Mouse (Mus musculus): ENCODE results near the gene Ntrk3.

Ntrk3 gene

DNA sequence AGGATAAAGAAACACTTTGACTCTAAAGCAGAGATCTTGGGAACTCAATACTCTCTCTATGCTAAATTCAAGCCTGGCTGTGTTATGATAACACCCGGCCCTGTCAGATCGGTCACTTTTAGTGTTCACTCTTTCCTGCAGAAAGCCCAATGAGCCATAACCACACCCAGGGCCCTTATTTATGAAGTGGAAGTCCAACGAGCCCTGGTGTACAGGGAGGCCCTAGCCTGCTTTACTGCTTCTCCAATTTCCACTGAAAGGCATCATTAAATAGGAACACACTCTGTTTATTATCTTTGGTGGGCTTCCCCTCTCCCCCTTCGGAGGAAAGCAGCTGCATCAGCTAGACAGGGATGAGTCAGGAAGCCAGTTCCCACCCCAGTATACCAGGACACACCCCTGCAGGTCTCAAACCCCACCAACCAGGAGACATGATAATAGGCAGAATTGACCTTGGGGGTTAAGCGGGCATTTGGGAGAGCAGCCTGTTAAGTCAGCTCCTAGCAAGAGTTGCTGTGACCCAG, 489.6 kb downstream of the Ntrk3 start:
- Histone ChIP-seq H3K36me3 (ENCODE audit: control insufficient read depth, insufficient read depth, low read length, poor library complexity, severe bottlenecking) (no peaks in the 10 kb centered on the region), H3K27me3 (ENCODE audit: control insufficient read depth, insufficient read depth, low read length, poor library complexity, severe bottlenecking) (no peaks in the 10 kb centered on the region)
- no peak for DNase-seq (ENCODE audit: low read depth, low spot score)

DNA sequence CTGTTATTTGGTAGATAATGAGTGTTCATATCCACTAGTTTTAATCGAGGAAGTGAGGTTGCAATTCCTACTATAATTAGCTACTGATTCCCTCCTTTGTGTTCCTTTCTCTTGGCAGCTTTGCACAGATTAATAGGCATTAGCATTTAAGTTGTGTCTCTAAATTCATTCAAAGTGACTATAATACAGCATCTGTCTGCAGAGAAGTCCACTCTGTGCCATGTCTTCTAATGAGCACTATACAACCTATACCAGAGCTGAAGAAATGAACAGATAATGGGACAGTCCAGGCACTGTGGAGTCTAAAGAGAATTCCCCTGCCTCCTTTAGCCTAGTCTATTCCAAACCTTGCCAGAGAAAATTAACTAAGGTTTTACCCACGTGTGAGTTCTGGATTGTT, 498.8 kb downstream of the Ntrk3 start:
- no peak for DNase-seq (ENCODE audit: low read depth, low spot score)
- Histone ChIP-seq H3K36me3 (ENCODE audit: control insufficient read depth, insufficient read depth, low read length, poor library complexity, severe bottlenecking) (no peaks in the 10 kb centered on the region), H3K27me3 (ENCODE audit: control insufficient read depth, insufficient read depth, low read length, poor library complexity, severe bottlenecking) (no peaks in the 10 kb centered on the region)

DNA sequence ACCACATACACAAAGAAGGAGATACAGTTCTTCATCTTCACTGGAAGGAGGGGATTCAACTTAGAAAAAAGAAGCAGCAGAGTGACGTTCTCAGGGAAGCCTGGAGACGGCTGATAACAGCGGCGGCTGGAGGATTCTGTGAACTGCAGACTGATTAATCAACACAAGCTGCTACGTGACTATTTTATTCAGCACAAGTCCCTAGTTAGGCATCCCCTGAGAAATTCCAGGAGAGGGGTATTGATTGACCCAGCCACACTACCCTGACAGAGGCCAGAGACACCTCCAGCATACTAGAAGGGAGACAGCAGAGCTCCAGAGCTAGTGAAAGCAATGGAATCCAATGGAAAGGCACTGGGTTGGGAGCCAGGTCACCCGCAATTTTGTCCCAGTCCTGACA, 516.1 kb downstream of the Ntrk3 start:
- DNase-seq (ENCODE audit: low read depth, low spot score), result no peak
- Histone ChIP-seq H3K27me3 (ENCODE audit: control insufficient read depth, insufficient read depth, low read length, poor library complexity, severe bottlenecking) (no peaks in the 10 kb centered on the region), H3K36me3 (ENCODE audit: control insufficient read depth, insufficient read depth, low read length, poor library complexity, severe bottlenecking) (no peaks in the 10 kb centered on the region)

DNA sequence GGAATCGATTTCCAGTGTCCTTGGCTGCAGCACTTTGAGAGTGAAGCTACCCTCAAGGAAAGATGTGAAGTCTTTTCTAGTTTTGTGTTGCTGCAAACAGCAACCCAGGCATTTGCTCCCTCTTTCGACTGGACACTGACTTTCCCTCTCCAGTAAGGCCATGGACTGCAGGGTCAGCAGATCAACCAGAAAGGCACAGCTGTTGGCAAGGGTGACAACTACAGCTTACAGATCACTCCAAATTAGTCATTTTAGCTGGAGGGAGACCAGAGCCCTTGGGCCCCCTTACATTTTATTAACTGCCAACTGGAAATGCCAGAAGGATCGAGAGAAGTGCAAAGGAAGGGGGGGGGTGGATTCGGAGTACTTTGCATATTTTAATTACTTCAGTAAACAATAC, 516.9 kb downstream of the Ntrk3 start:
- Histone ChIP-seq H3K36me3 (ENCODE audit: control insufficient read depth, insufficient read depth, low read length, poor library complexity, severe bottlenecking) (no peaks in the 10 kb centered on the region), H3K27me3 (ENCODE audit: control insufficient read depth, insufficient read depth, low read length, poor library complexity, severe bottlenecking) (no peaks in the 10 kb centered on the region)
- no peak for DNase-seq (ENCODE audit: low read depth, low spot score)

DNA sequence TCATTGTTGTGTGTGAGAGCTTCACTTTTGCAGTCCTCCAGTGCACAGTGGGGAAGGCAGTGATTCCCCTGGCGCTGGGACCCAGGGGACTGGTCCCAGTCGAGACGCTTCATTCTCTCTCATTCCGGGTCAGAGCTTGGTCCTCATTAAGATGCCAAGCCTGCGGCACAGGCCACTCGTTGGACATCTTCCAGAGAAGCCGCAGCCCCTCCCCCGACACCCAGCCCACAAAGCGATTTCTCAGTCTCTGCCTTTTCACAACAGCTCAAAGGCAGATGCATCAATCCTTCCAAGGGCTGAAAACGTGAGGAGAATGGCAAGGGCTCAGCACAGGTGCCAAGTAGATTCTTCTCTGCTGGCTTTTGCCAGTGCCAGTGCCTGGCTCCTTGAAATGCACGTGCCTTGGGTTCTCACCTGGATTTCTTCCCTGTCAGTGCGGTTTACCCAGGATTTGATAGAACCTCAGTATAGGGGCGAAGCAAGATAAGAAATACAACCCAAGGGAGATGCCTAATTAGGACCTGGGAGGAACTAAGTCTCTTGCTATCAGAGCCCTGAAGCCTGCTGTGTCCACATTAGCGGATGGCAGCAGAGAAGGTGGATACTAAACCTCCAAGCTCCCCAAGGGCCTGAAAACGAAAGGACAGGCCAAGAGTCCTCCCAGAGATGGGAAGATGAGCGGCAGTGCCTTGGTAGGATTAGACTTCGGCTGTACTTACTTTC, 546.7 kb downstream of the Ntrk3 start:
- no peaks in the 10 kb centered on the region for H3K36me3 ChIP-seq (ENCODE audit: control insufficient read depth, insufficient read depth, low read length, poor library complexity, severe bottlenecking)

DNA sequence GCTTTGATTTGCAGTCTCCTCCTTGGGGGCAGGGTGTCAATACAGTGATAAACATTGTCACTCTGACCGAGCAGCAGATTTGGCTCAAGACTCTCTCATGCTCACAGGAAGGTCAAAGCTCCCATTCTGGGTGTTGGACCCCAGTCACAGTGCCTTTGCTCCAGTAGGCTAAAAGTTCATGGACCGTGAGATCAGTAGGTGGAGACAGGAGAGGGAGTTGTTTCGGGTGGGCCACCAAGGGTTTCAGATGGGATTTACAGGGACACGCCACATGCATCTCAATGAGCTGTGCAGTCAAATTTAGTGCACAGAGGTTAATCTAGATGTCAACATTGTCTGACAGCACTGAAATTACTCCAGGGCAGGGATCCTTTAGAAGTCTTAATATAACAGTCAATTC, 552.2 kb downstream of the Ntrk3 start:
- H3K27me3 ChIP-seq (ENCODE audit: control insufficient read depth, insufficient read depth, low read length, poor library complexity, severe bottlenecking), result no peaks in the 10 kb centered on the region
- no peaks in the 10 kb centered on the region for H3K36me3 ChIP-seq (ENCODE audit: control insufficient read depth, insufficient read depth, low read length, poor library complexity, severe bottlenecking)
- no peak for DNase-seq (ENCODE audit: low read depth, low spot score)

More for the DNA sequence above, 546.7 kb downstream of the Ntrk3 start:
- DNase-seq (ENCODE audit: low read depth, low spot score), result no peak
- H3K27me3 ChIP-seq (ENCODE audit: control insufficient read depth, insufficient read depth, low read length, poor library complexity, severe bottlenecking), result no peaks in the 10 kb centered on the region

DNA sequence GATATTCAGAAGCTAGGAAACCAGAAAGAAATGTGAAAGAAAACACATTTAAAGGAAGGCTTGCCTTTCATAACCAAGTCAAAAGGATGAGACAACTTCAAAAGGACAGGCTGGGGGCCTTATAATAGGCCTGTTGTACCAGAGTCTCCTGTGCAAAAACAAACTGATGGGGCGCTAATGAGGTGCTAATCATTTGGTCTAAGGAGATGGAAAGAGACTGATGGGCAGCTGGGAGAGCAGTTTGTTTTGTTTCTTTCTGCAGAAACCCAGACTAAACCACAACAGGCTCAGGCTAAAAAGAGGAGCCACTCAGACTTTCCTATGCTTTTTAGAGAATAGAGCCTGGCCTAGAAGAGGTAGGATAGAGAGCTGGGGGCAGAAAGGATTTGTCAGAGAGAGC, 554.4 kb downstream of the Ntrk3 start:
- no peak for DNase-seq (ENCODE audit: low read depth, low spot score)
- Histone ChIP-seq H3K27me3 (ENCODE audit: control insufficient read depth, insufficient read depth, low read length, poor library complexity, severe bottlenecking) (no peaks in the 10 kb centered on the region), H3K36me3 (ENCODE audit: control insufficient read depth, insufficient read depth, low read length, poor library complexity, severe bottlenecking) (no peaks in the 10 kb centered on the region)

DNA sequence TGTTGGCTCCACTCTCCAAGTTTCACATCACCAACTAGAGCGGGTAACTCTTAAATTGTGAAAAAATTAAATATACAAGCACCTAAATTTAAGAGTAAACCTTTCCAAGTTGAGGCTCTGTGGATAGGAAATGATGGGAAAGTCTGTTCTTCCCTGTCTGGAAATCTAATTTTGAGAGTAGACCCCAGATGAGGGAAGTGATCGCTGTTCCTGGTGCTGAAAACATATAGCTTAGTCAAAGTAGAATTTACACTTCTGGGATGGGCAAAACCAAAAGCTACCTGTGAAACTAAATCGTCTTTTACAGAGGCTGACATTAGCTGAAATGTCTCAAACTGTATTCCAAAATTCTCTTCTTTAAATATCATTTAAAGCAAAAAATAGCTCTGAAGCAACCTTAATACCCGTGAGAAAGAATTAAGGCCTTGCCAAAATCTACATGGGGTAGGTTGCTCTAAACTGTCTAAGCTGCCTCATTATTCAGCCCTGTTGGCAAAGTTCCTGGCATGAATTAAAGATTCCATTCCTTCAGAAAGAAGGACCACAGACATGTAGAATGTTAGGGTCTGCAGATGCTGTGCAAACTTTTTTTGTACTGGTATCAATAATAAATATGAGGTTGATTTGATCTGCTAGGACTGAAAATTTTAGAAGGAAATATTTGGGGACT, 557.7 kb downstream of the Ntrk3 start:
- H3K36me3 ChIP-seq (ENCODE audit: control insufficient read depth, insufficient read depth, low read length, poor library complexity, severe bottlenecking), result no peaks in the 10 kb centered on the region
- DNase-seq (ENCODE audit: low read depth, low spot score), result no peak
- no peaks in the 10 kb centered on the region for H3K27me3 ChIP-seq (ENCODE audit: control insufficient read depth, insufficient read depth, low read length, poor library complexity, severe bottlenecking)

DNA sequence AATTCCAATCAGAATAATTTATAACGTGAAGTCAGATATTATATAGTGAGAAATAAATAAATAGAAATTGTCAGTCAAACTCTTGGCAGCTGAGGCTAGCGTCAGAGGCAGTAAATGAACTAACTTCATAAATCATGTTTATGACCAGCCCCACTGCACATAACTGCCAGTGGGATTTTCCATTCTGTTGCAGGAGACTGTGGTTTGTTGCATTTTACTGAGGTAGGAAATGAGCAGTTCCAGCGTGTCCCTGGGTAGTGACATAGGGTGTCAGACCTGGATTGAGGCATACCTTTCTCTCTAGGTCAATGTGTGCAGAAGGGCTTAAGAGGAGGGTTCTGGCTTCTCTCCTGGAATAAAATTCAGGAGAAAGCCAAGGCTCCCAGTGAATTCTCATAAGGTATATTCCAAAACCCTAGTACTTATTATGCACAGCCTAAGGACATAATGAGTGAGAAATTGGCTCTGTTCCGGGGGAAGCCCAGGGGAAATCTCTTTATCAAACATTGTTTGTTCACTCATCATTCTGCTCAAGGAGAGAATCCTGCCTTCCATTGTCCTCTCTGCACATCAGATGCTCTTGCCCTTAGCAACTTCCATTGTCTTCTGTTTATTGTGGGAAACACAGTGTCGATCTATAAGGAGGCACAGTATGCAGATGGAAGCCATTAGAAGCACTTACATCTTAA, 565.4 kb downstream of the Ntrk3 start:
- DNase-seq (ENCODE audit: low read depth, low spot score), result no peak
- no peaks in the 10 kb centered on the region for H3K36me3 ChIP-seq (ENCODE audit: control insufficient read depth, insufficient read depth, low read length, poor library complexity, severe bottlenecking)
- H3K27me3 ChIP-seq (ENCODE audit: control insufficient read depth, insufficient read depth, low read length, poor library complexity, severe bottlenecking), result no peaks in the 10 kb centered on the region

DNA sequence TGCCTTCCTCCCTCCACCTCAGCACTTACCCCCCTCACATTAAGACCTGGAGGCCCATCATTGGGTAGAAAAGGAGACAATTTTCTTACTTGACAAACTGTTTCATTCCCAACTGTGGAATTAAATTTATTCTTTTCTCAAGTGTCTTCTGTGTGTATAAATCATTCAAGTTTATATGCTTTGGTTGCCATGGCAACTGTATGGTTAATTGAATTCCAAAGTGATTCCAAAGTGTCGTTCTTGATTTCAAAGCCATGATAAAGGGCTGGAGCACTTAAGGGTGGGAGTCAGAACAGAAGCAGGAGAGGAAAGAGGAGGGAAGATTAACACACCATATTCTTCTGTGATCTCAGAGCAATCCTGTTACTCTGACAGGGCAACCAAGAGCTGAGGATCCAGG, 572.3 kb downstream of the Ntrk3 start:
- H3K27me3 ChIP-seq (ENCODE audit: control insufficient read depth, insufficient read depth, low read length, poor library complexity, severe bottlenecking), result no peaks in the 10 kb centered on the region
- DNase-seq (ENCODE audit: low read depth, low spot score), result no peak

DNA sequence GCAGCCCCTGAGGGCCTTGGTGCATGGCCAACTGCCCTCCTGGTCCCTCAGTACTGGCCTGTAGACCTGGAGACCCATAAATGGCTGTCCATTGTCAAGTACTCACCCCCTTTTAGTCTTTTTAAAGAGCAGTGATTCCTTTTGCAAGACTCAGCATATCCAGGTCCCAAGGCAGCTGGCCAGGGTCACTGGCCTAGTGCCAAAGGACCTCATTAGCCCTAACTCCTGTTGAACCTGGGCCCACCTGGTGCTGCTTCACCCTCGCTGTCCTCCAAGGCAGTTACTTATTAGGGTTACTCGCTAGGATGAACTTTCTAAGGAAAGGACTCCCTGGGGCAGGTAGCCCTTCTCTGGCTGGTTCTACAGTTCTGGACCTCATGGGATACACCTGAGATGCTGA, 579.9 kb downstream of the Ntrk3 start:
- no peaks in the 10 kb centered on the region for H3K27me3 ChIP-seq (ENCODE audit: control insufficient read depth, insufficient read depth, low read length, poor library complexity, severe bottlenecking)
- no peaks in the 10 kb centered on the region for H3K36me3 ChIP-seq (ENCODE audit: control insufficient read depth, insufficient read depth, low read length, poor library complexity, severe bottlenecking)
- no peak for DNase-seq (ENCODE audit: low read depth, low spot score)

More for the DNA sequence above, 572.3 kb downstream of the Ntrk3 start:
- H3K36me3 ChIP-seq (ENCODE audit: control insufficient read depth, insufficient read depth, low read length, poor library complexity, severe bottlenecking), result no peaks in the 10 kb centered on the region

DNA sequence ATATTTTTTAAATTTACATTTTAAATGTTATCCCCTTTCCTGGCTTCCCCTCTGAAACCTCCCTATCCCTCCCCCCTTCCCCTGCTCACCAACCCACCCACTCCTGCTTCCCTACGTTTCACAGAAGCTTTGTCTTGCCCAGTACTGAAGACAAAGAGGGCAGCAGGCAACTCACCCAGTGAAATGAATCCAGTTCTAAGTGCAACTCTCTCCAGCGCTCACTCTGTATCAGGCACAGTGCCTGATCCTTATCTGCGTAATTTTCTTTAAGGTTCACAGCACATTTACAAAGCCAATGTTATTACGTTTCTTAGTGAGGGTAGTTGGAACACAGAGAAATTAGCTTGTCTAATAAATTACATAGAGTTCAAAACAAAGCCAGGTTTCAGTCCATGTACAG, 592.6 kb downstream of the Ntrk3 start:
- Histone ChIP-seq H3K36me3 (ENCODE audit: control insufficient read depth, insufficient read depth, low read length, poor library complexity, severe bottlenecking) (no peaks in the 10 kb centered on the region), H3K27me3 (ENCODE audit: control insufficient read depth, insufficient read depth, low read length, poor library complexity, severe bottlenecking) (no peaks in the 10 kb centered on the region)
- no peak for DNase-seq (ENCODE audit: low read depth, low spot score)

DNA sequence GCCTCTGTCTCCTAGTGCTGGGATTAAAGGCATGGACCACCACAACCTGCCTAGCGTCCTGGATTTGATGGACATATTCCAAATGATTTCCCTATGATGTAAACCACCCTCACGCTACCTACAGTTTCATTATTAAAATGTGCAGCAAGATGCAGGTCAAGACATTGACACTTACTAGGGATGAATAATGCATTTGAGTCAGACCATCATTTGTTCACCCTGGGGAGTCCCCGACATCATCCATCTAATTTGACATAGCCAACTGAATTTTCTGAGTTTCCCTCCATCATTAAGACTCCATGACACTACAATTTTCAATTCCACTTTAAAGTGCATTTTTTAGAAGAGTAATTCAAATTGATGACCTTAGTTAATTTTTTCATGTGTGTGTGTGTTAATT, 593.0 kb downstream of the Ntrk3 start:
- no peaks in the 10 kb centered on the region for H3K27me3 ChIP-seq (ENCODE audit: control insufficient read depth, insufficient read depth, low read length, poor library complexity, severe bottlenecking)
- no peak for DNase-seq (ENCODE audit: low read depth, low spot score)
- no peaks in the 10 kb centered on the region for H3K36me3 ChIP-seq (ENCODE audit: control insufficient read depth, insufficient read depth, low read length, poor library complexity, severe bottlenecking)

DNA sequence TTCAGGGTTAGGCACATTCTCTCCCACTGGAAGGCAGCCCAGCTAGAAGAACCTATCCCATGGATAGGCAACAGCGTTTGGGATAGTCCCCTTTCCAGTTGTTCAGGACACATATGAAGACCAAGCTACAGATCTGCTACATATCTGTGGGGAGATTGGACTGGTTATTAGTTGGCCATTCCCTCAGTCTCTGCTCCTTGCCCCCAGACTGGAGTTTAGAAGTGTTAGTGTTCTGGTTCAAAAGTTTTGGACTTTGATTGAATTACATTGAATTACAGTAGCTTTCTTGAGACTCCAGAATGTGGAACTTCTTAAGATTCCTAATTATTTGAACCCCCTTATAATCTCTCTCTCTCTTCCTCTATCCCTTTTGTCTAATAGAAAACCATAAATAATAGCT, 607.8 kb downstream of the Ntrk3 start:
- no peak for DNase-seq (ENCODE audit: low read depth, low spot score)
- Histone ChIP-seq H3K36me3 (ENCODE audit: control insufficient read depth, insufficient read depth, low read length, poor library complexity, severe bottlenecking) (no peaks in the 10 kb centered on the region), H3K27me3 (ENCODE audit: control insufficient read depth, insufficient read depth, low read length, poor library complexity, severe bottlenecking) (no peaks in the 10 kb centered on the region)

Data from splenic B cell, adult 2 months (primary cell).